Mouse (Mus musculus) kidney, adult 2 months (tissue): ENCODE results near the gene Golt1a.

Experiments used
- CTCF ChIP-seq: fragments of 200-500 bp; conservative IDR thresholded peaks from 2 replicates; pipeline ENCODE4 v1.5.1; 2011; ENCODE audit warnings: low read depth, mild to moderate bottlenecking, control low read depth, low read length, moderate library complexity, mixed read lengths; ENCODE audit not compliant: insufficient read depth, insufficient read length
- POLR2A ChIP-seq: fragments of 200-500 bp; IDR thresholded peaks from one replicate; pipeline ENCODE4 v1.6.1; 2011; ENCODE audit warnings: low read depth, low read length, control low read depth

- TF ChIP-seq CTCF (no peak), POLR2A (no peak)
Measured at GRCm38 (mm10) chr1:133323333-133323732, 13.7 kb downstream of the Golt1a start.
